Mouse (Mus musculus) megakaryocyte-erythroid progenitor cell, adult 5-6 weeks (primary cell): ENCODE results near the gene Lyrm7. TPM values are rescaled to one million over a fixed set of nuclear protein-coding genes. Genes with fewer than 3 reads are reported as not detected.
"Not testable (repeated sequence)": the region's sequence is repeated elsewhere in the genome, so short reads cannot be mapped to it uniquely, and the experiment has no call there.

Experiments used
- ATAC-seq: replicated peaks from 2 replicates; pipeline ENCODE4 v1.8.0; 2016; ENCODE audit warnings: mild to moderate bottlenecking, inconsistent platforms; ENCODE audit not compliant: severe bottlenecking, poor library complexity, low FRiP score, low TSS enrichment
- total RNA-seq, 2 experiments: library from RNA; stranded (forward) in 1 of 2; stranded (reverse) in 1 of 2; fragments of 200-1000, 215-1000 nt in 1 of 2; fragments of >200 nt in 1 of 2; fragmentation: Nextera tagmentation in 1 of 2; gene quantifications; 2 replicates each; pipeline ENCODE4 v1.2.3; 2014 to 2017

Lyrm7 gene
- total RNA-seq, 2 experiments from 2014 or later: 1.9 to 11.0 TPM

GRCm38 (mm10) chr11:54859322-54860165 lies 1.2 kb downstream of the Lyrm7 start:
- ATAC-seq: no peak

GRCm38 (mm10) chr11:54858880-54859279 lies 1.8 kb downstream of the Lyrm7 start:
- ATAC-seq: not testable (repeated sequence)

GRCm38 (mm10) chr11:54851656-54852055 lies 9.1 kb downstream of the Lyrm7 start:
- no peak for ATAC-seq

- peak; percentile 55; the same call in 1 of the 2 replicates for ATAC-seq
Measured at GRCm38 (mm10) chr11:54849961-54850758, 10.6 kb downstream of the Lyrm7 start.

- ATAC-seq: no peak
Measured at GRCm38 (mm10) chr11:54845470-54846442, 15.0 kb downstream of the Lyrm7 start.

- no peak for ATAC-seq
Measured at GRCm38 (mm10) chr11:54844959-54845358, 15.8 kb downstream of the Lyrm7 start.

- ATAC-seq: no peak
Measured at GRCm38 (mm10) chr11:54844424-54844823, 16.3 kb downstream of the Lyrm7 start.

GRCm38 (mm10) chr11:54840891-54841290 lies 19.8 kb downstream of the Lyrm7 start:
- no peak for ATAC-seq

GRCm38 (mm10) chr11:54839696-54840095 lies 21.0 kb downstream of the Lyrm7 start:
- no peak for ATAC-seq

- ATAC-seq: no peak
Measured at GRCm38 (mm10) chr11:54836106-54836505, 24.6 kb downstream of the Lyrm7 start.

- no peak for ATAC-seq
Measured at GRCm38 (mm10) chr11:54834596-54834995, 26.1 kb downstream of the Lyrm7 start.

- no peak for ATAC-seq
Measured at GRCm38 (mm10) chr11:54833833-54834232, 26.9 kb downstream of the Lyrm7 start.

GRCm38 (mm10) chr11:54826819-54827218 lies 33.9 kb downstream of the Lyrm7 start:
- no peak for ATAC-seq

- no peak for ATAC-seq
Measured at GRCm38 (mm10) chr11:54825774-54826173, 34.9 kb downstream of the Lyrm7 start.

- ATAC-seq: no peak
Measured at GRCm38 (mm10) chr11:54823467-54823866, 37.2 kb downstream of the Lyrm7 start.

GRCm38 (mm10) chr11:54819489-54819888 lies 41.2 kb downstream of the Lyrm7 start:
- ATAC-seq: no peak

- no peak for ATAC-seq
Measured at GRCm38 (mm10) chr11:54817449-54817848, 43.3 kb downstream of the Lyrm7 start.

- ATAC-seq: no peak
Measured at GRCm38 (mm10) chr11:54815659-54816058, 45.1 kb downstream of the Lyrm7 start.

- ATAC-seq: no peak
Measured at GRCm38 (mm10) chr11:54812812-54813516, 47.8 kb downstream of the Lyrm7 start.
